Comparison of ENCODE assay signal across 7 mouse cellular contexts in the genomic region with DNA sequence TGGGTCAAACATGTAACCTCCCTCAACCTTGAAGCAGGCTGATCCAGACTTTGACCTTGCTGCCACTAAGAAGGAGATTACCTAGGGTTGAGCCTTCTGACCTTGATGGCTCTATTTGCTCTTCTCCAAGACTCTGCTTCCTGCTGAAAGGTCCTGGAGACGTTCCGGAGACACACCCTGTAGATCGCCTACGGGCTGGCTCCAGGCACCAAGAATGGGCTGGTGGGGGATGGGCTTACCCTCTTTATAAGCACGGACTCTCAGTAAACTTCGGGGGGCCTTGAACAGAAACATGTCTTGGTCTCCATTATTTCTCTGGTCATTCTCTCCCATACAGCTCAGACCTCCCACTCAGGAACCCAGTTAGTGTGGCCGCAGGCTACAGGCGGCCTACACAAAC. TPM values are rescaled to one million over a fixed set of nuclear protein-coding genes. Genes with fewer than 3 reads are reported as not detected.
DNase-seq lines count a peak whose midpoint lies in the region; TF ChIP-seq lines count a peak whose summit lies in the region.
"Not testable (repeated sequence)": the region's sequence is repeated elsewhere in the genome, so short reads cannot be mapped to it uniquely, and the experiment has no call there.

No protein-coding gene starts in this region.

- not testable (repeated sequence) for H3K9ac ChIP-seq in ES-Bruce4 (ENCODE audit: low read depth, poor library complexity, severe bottlenecking); ES-E14 (ENCODE audit: insufficient read depth, low read depth, low read length, poor library complexity, severe bottlenecking)

- not testable (repeated sequence) for TF ChIP-seq CTCF in E14TG2a.4 (conservative IDR thresholded peaks at IDR 0.05; ENCODE audit: low read length); ES-Bruce4 (IDR thresholded peaks at IDR 0.05; ENCODE audit: low read depth, low read length)

- H3K4me3 ChIP-seq in E14TG2a.4 (replicated peaks; ENCODE audit: low read length) = 0 out of 2 replicates have a peak overlapping the region, but pooled peaks have one; percentile 30
- peak overlapping the region; percentile 14; the same call in 1 of the 2 replicates for H3K4me3 ChIP-seq in ES-Bruce4 (ENCODE audit: low read depth, low read length)
- H3K4me3 ChIP-seq in ES-E14 (ENCODE audit: insufficient read depth in 1 of 2, low read depth in 1 of 2, low read length in 2 of 2, poor library complexity in 1 of 2, severe bottlenecking in 1 of 2) = not testable (repeated sequence)

- in situ Hi-C loops in ES-E14 (cut with MboI; ENCODE audit: low sequenced_read_pairs in 2 of 2, unreplicated experiment in 2 of 2) = not testable (repeated sequence)

- TF ChIP-seq POLR2A in ES-Bruce4 (IDR thresholded peaks at IDR 0.05; ENCODE audit: insufficient read depth, low read length) = not testable (repeated sequence)

- H3K27ac ChIP-seq in ES-Bruce4 (ENCODE audit: insufficient read depth, low read length) = not testable (repeated sequence)
- H3K27ac ChIP-seq in ES-E14 (ENCODE audit: insufficient read depth, low read depth, low read length, poor library complexity, severe bottlenecking) = peak overlapping the region; percentile 53; the same call in 1 of the 2 replicates

- TF ChIP-seq EP300 in ES-Bruce4 (IDR thresholded peaks at IDR 0.05; ENCODE audit: insufficient read depth, low read depth, low read length) = peak; percentile 73

- not testable (repeated sequence) for H3K9me3 ChIP-seq in E14TG2a.4 (ENCODE audit: low read length); ES-Bruce4 (replicated peaks; ENCODE audit: control insufficient read depth, insufficient read depth, low read length, poor library complexity, severe bottlenecking); ES-E14 (ENCODE audit: control insufficient read depth, insufficient read depth, low read depth, low read length)

- peaks cover 33% of the 10 kb centered on the region for H3K4me1 ChIP-seq in E14TG2a.4 (replicated peaks; ENCODE audit: low read depth, low read length)
- not testable (repeated sequence) for H3K4me1 ChIP-seq in ES-Bruce4 (ENCODE audit: control insufficient read depth, insufficient read depth, low read length); ES-E14 (ENCODE audit: control insufficient read depth in 2 of 2, insufficient read depth in 2 of 2, low read length in 2 of 2, poor library complexity in 1 of 2)

- not testable (repeated sequence) for H3K36me3 ChIP-seq in E14TG2a.4 (ENCODE audit: insufficient read depth, low read length); ES-Bruce4 (ENCODE audit: control insufficient read depth, insufficient read depth, low read length, poor library complexity, severe bottlenecking); ES-E14 (ENCODE audit: control insufficient read depth, insufficient read depth, low read length, poor library complexity, severe bottlenecking)

- H3K27me3 ChIP-seq in E14TG2a.4 (ENCODE audit: insufficient read depth, low read length); ES-Bruce4 (ENCODE audit: control insufficient read depth, insufficient read depth, low read length, poor library complexity, severe bottlenecking): not testable (repeated sequence)

- DNase-seq in ES-CJ7 (ENCODE audit: low read depth, low spot score) (peak; percentile 90), ES-E14 (ENCODE audit: low read depth, low spot score) (peak; percentile 63), R1 (ENCODE audit: low read depth, low spot score) (peak; percentile 83), ZHBTc4 (ENCODE audit: low read depth, low spot score) (peak; percentile 84)
- peak; percentile 16 for DNase-seq in yolk sac, embryonic 10.5 days (ENCODE audit: low spot score)

RNA-seq across cellular contexts. Expression of a gene that starts 2.8 kb away (rescaled TPM):
- polyA plus RNA-seq in ES-Bruce4 (2011; ENCODE audit: insufficient read depth, insufficient read length, low read depth, missing spikeins) = 21.6 and 24.0 TPM in 2 replicates
- total RNA-seq in ES-E14 (2012; rRNA removed) = 22.8 and 30.1 TPM in 2 replicates

Comparison
In these comparisons a context has a peak if more than half of its experiments do, and no peak if none do; other contexts are left out.
1. DNase-seq: peak in every context shown above with its lines; median percentile 90 in ES-CJ7; 84 in ZHBTc4; 83 in R1; 63 in ES-E14; 16 in yolk sac, embryonic 10.5 days.